Mouse (Mus musculus) stomach, postnatal 0 days (tissue): ENCODE data around the gene Rad51b.

Experiments
- CTCF ChIP-seq: IDR thresholded peaks from 2 replicates; pipeline ENCODE4 v1.5.1; 2016; ENCODE audit warnings: antibody characterized with exemption, low read depth, mild to moderate bottlenecking, moderate library complexity
- EP300 ChIP-seq: optimal IDR thresholded peaks from 2 replicates; pipeline ENCODE3; 2016; ENCODE audit warnings: antibody characterized with exemption

DNA sequence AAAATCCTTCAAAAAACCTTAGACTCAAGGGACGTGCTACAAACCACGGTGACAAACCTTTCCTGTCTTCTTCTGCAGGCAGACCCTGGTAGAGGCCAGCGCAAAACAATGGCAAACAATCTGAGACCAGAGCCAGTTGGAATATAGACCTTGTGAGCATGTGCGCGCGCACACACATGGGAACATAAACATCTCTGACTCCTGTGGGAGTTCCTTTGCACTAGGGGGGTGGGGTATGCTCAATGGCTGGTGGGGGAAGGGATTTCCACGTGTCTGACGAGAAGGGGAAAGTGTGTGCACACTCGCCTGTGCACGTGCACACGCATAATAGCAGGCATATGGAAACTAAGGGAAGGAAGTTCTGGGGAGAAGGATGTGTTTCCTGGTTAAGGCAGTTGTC is 545.9 kb downstream of the Rad51b start:
- TF ChIP-seq CTCF: no peak
- no peak for TF ChIP-seq EP300
